Mouse (Mus musculus): ENCODE results near the gene Naa40. TPM values are rescaled to one million over a fixed set of nuclear protein-coding genes. Genes with fewer than 3 reads are reported as not detected.

The Naa40 gene
- polyA plus RNA-seq, 1 experiment = 55.9 TPM

- Histone ChIP-seq H3K36me3 (ENCODE audit: control insufficient read depth, insufficient read depth, low read length) (no peaks in the 10 kb centered on the region), H3K4me1 (replicated peaks; ENCODE audit: control insufficient read depth, insufficient read depth, low read length) (no peaks in the 10 kb centered on the region), H3K27ac (ENCODE audit: control insufficient read depth, insufficient read depth, low read length) (no peak overlapping the region), H3K4me3 (ENCODE audit: control insufficient read depth, insufficient read depth, low read length) (no peak overlapping the region), H3K27me3 (ENCODE audit: control insufficient read depth, insufficient read depth, low read length) (no peaks in the 10 kb centered on the region)
- TF ChIP-seq POLR2A (IDR thresholded peaks at IDR 0.05; ENCODE audit: control insufficient read depth, extremely low read depth, insufficient read depth, low read length, poor library complexity) = no peak
- no peak for TF ChIP-seq CTCF (IDR thresholded peaks at IDR 0.05; ENCODE audit: borderline replicate concordance, control insufficient read depth, extremely low read depth, insufficient read depth, low read length, poor library complexity)
- no peak for DNase-seq
- WGBS = 94% methylated on average over 5 of the region's 5 CpGs
Measured at GRCm38 (mm10) chr19:7257881-7258280, 16.9 kb upstream of the Naa40 start.

GRCm38 (mm10) chr19:7246021-7246420, 5.0 kb upstream of the Naa40 start:
- Histone ChIP-seq H3K27ac (ENCODE audit: control insufficient read depth, insufficient read depth, low read length) (no peak overlapping the region), H3K4me3 (ENCODE audit: control insufficient read depth, insufficient read depth, low read length) (no peak overlapping the region), H3K27me3 (ENCODE audit: control insufficient read depth, insufficient read depth, low read length) (no peaks in the 10 kb centered on the region), H3K36me3 (ENCODE audit: control insufficient read depth, insufficient read depth, low read length) (no peaks in the 10 kb centered on the region), H3K4me1 (replicated peaks; ENCODE audit: control insufficient read depth, insufficient read depth, low read length) (no peaks in the 10 kb centered on the region; the same call in 1 of the 2 replicates)
- WGBS = 86% methylated on average over 3 of the region's 3 CpGs
- no peak for DNase-seq
- no peak for TF ChIP-seq CTCF (IDR thresholded peaks at IDR 0.05; ENCODE audit: borderline replicate concordance, control insufficient read depth, extremely low read depth, insufficient read depth, low read length, poor library complexity)
- TF ChIP-seq POLR2A (IDR thresholded peaks at IDR 0.05; ENCODE audit: control insufficient read depth, extremely low read depth, insufficient read depth, low read length, poor library complexity) = no peak

DNA sequence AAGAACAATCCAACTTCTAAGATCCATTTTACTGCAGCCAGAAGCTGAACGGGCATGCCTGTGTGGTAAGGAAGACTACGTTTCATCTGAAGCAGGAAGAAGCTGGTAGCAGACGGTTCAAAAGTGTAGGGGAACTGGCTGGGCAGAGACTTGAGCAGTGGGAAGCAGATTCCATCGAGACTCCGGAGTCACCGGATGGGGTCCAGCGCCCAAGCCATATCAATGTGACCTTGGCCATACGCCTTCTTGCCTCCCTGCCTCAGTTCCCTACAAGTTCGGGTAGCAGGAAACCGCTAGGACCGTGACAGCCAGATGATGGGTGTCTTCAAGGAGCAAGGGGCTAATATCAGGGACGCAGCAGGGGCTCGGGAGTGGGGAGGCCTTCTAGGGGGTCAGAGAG, 692 bp downstream of the Naa40 start:
- TF ChIP-seq CTCF (IDR thresholded peaks at IDR 0.05; ENCODE audit: borderline replicate concordance, control insufficient read depth, extremely low read depth, insufficient read depth, low read length, poor library complexity) (no peak), POLR2A (IDR thresholded peaks at IDR 0.05; ENCODE audit: control insufficient read depth, extremely low read depth, insufficient read depth, low read length, poor library complexity) (no peak)
- Histone ChIP-seq H3K27ac (ENCODE audit: control insufficient read depth, insufficient read depth, low read length) (peak overlapping the region; percentile 13; the same call in 1 of the 2 replicates), H3K27me3 (ENCODE audit: control insufficient read depth, insufficient read depth, low read length) (no peaks in the 10 kb centered on the region), H3K36me3 (ENCODE audit: control insufficient read depth, insufficient read depth, low read length) (no peaks in the 10 kb centered on the region), H3K4me1 (replicated peaks; ENCODE audit: control insufficient read depth, insufficient read depth, low read length) (peaks cover 8% of the 10 kb centered on the region), H3K4me3 (ENCODE audit: control insufficient read depth, insufficient read depth, low read length) (peak overlapping the region; percentile 75)
- WGBS = 2% methylated on average over 13 of the region's 13 CpGs
- no peak for DNase-seq

DNA sequence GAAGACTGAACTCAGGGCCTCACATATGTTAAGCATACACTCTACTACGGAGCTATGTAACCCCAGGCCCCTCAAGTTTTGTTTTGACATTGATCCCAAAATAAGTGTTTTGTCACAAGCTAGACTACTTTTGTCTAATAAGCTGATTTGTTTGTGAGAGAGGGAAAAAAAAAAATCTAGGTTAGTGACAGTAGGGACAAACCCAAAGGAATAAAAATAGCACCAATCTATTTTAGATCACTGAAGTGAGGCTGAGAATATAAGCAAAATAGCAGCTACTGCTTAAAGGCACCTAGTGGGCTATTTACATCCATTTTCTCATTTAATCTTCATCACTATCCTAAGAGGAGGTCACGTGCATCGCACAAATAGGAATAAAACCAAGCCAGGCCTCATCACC, 1.4 kb downstream of the Naa40 start:
- DNase-seq = no peak
- no peaks in the 10 kb centered on the region for H3K27me3 ChIP-seq (ENCODE audit: control insufficient read depth, insufficient read depth, low read length)
- TF ChIP-seq POLR2A (IDR thresholded peaks at IDR 0.05; ENCODE audit: control insufficient read depth, extremely low read depth, insufficient read depth, low read length, poor library complexity) (no peak), CTCF (IDR thresholded peaks at IDR 0.05; ENCODE audit: borderline replicate concordance, control insufficient read depth, extremely low read depth, insufficient read depth, low read length, poor library complexity) (no peak)
- peaks cover 8% of the 10 kb centered on the region for H3K4me1 ChIP-seq (replicated peaks; ENCODE audit: control insufficient read depth, insufficient read depth, low read length)
- H3K4me3 ChIP-seq (ENCODE audit: control insufficient read depth, insufficient read depth, low read length) = no peak overlapping the region
- no peaks in the 10 kb centered on the region for H3K36me3 ChIP-seq (ENCODE audit: control insufficient read depth, insufficient read depth, low read length)
- 88% methylated on average over 3 of the region's 3 CpGs for WGBS
- no peak overlapping the region for H3K27ac ChIP-seq (ENCODE audit: control insufficient read depth, insufficient read depth, low read length)

DNA sequence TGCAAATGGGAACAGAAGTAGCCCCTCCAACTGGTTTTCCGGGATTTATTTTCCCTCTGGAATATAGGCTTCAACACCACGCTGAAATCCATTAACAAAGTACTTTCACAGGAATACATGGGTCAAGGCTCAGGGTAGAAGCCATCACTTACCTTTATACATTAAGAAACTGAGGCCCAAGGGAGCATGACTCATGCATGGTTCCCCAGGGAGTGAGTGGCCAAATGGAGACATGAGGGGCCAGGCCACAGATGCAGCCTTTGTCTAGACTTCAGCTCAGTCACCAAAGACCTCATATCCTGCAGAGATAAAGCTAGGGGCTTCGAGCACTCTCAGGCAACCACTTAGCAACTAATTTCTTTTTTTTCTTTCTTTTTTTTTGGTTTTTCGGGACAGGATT, 4.2 kb downstream of the Naa40 start:
- no peak overlapping the region for H3K4me3 ChIP-seq (ENCODE audit: control insufficient read depth, insufficient read depth, low read length)
- no peak for DNase-seq
- H3K4me1 ChIP-seq (replicated peaks; ENCODE audit: control insufficient read depth, insufficient read depth, low read length) = peaks cover 8% of the 10 kb centered on the region
- TF ChIP-seq CTCF (IDR thresholded peaks at IDR 0.05; ENCODE audit: borderline replicate concordance, control insufficient read depth, extremely low read depth, insufficient read depth, low read length, poor library complexity) (no peak), POLR2A (IDR thresholded peaks at IDR 0.05; ENCODE audit: control insufficient read depth, extremely low read depth, insufficient read depth, low read length, poor library complexity) (no peak)
- WGBS = 92% methylated on average over 4 of the region's 4 CpGs
- peaks cover 13% of the 10 kb centered on the region for H3K36me3 ChIP-seq (ENCODE audit: control insufficient read depth, insufficient read depth, low read length)
- H3K27ac ChIP-seq (ENCODE audit: control insufficient read depth, insufficient read depth, low read length) = no peak overlapping the region
- no peaks in the 10 kb centered on the region for H3K27me3 ChIP-seq (ENCODE audit: control insufficient read depth, insufficient read depth, low read length)

- 96% methylated on average over 2 of the region's 2 CpGs for WGBS
Measured at GRCm38 (mm10) chr19:7236011-7236410, 5.0 kb downstream of the Naa40 start.

DNA sequence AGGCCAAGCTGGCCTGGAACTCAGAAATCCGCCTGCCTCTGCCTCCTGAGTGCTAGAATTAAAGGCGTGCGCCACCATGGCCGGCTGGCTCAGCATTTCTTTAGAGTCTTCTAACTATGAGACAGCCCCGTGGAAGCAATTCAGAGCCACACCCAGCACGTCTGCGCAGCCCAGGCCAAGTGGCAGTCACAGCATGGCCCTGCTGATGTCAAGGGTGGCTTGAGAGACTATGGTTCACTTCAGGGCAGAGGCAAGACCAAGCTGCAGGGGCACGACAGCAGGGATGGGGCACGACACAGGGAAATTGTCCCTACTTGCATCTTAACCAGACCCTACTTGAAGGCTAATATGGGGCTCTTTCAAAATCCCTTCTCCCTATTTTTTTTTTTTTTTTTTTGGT, 5.5 kb downstream of the Naa40 start:
- 95% methylated on average over 9 of the region's 9 CpGs for WGBS
- H3K36me3 ChIP-seq (ENCODE audit: control insufficient read depth, insufficient read depth, low read length) = peaks cover 18% of the 10 kb centered on the region
- no peaks in the 10 kb centered on the region for H3K27me3 ChIP-seq (ENCODE audit: control insufficient read depth, insufficient read depth, low read length)
- TF ChIP-seq CTCF (IDR thresholded peaks at IDR 0.05; ENCODE audit: borderline replicate concordance, control insufficient read depth, extremely low read depth, insufficient read depth, low read length, poor library complexity) (no peak), POLR2A (IDR thresholded peaks at IDR 0.05; ENCODE audit: control insufficient read depth, extremely low read depth, insufficient read depth, low read length, poor library complexity) (no peak)
- DNase-seq = no peak
- no peak overlapping the region for H3K27ac ChIP-seq (ENCODE audit: control insufficient read depth, insufficient read depth, low read length)
- H3K4me3 ChIP-seq (ENCODE audit: control insufficient read depth, insufficient read depth, low read length) = no peak overlapping the region
- peaks cover 8% of the 10 kb centered on the region for H3K4me1 ChIP-seq (replicated peaks; ENCODE audit: control insufficient read depth, insufficient read depth, low read length)

More at GRCm38 (mm10) chr19:7236011-7236410, 5.0 kb downstream of the Naa40 start:
- DNase-seq = no peak
- Histone ChIP-seq H3K4me1 (replicated peaks; ENCODE audit: control insufficient read depth, insufficient read depth, low read length) (peaks cover 8% of the 10 kb centered on the region), H3K36me3 (ENCODE audit: control insufficient read depth, insufficient read depth, low read length) (peaks cover 18% of the 10 kb centered on the region), H3K27me3 (ENCODE audit: control insufficient read depth, insufficient read depth, low read length) (no peaks in the 10 kb centered on the region), H3K27ac (ENCODE audit: control insufficient read depth, insufficient read depth, low read length) (no peak overlapping the region), H3K4me3 (ENCODE audit: control insufficient read depth, insufficient read depth, low read length) (no peak overlapping the region)
- no peak for TF ChIP-seq POLR2A (IDR thresholded peaks at IDR 0.05; ENCODE audit: control insufficient read depth, extremely low read depth, insufficient read depth, low read length, poor library complexity)
- no peak for TF ChIP-seq CTCF (IDR thresholded peaks at IDR 0.05; ENCODE audit: borderline replicate concordance, control insufficient read depth, extremely low read depth, insufficient read depth, low read length, poor library complexity)
